Mouse (Mus musculus): ENCODE data around the gene Fbxo41. TPM values are rescaled to one million over a fixed set of nuclear protein-coding genes. Genes with fewer than 3 reads are reported as not detected.

Fbxo41 gene
- polyA plus RNA-seq, 1 experiment from 2014 or later: 0.03 TPM

Other genes with a start within 250 kb of the Fbxo41 start
- gene Sfxn5, start 169.6 kb downstream of the Fbxo41 start, polyA plus RNA-seq (2016; fragmentation: Nextera tagmentation; extraction: Ambion mirVana): 2.9 and 3.9 TPM in 2 replicates
- gene Rab11fip5, start 128.4 kb downstream of the Fbxo41 start, polyA plus RNA-seq (2016; fragmentation: Nextera tagmentation; extraction: Ambion mirVana): 42.0 and 42.6 TPM in 2 replicates
- not detected in 2 replicates for gene Noto, start 79.1 kb downstream of the Fbxo41 start, polyA plus RNA-seq (2016; fragmentation: Nextera tagmentation; extraction: Ambion mirVana)
- gene Smyd5, start 71.0 kb downstream of the Fbxo41 start, polyA plus RNA-seq (2016; fragmentation: Nextera tagmentation; extraction: Ambion mirVana): 41.3 and 46.1 TPM in 2 replicates
- gene Cct7, start 51.5 kb downstream of the Fbxo41 start, polyA plus RNA-seq (2016; fragmentation: Nextera tagmentation; extraction: Ambion mirVana): 393 and 395 TPM in 2 replicates
- gene Pradc1, start 51.0 kb downstream of the Fbxo41 start, polyA plus RNA-seq (2016; fragmentation: Nextera tagmentation; extraction: Ambion mirVana): 35.5 and 37.1 TPM in 2 replicates
- gene Egr4, start 10.6 kb upstream of the Fbxo41 start, polyA plus RNA-seq (2016; fragmentation: Nextera tagmentation; extraction: Ambion mirVana): 0.12 TPM in 1 of 2 replicates, not detected in the other
- gene Alms1, start 84.5 kb upstream of the Fbxo41 start, polyA plus RNA-seq (2016; fragmentation: Nextera tagmentation; extraction: Ambion mirVana): 4.2 and 4.7 TPM in 2 replicates
- not detected in 2 replicates for gene Nat8f7, start 210.2 kb upstream of the Fbxo41 start, polyA plus RNA-seq (2016; fragmentation: Nextera tagmentation; extraction: Ambion mirVana)